Mouse (Mus musculus): ENCODE measurements at regions not wholly inside any gene's neighbourhood (a gene's known extent, or its start where the extent isn't known, plus 50 kb on each side); places are given as distances from the start of the nearest gene placed in this dataset.
"Not testable (repeated sequence)": the region's sequence is repeated elsewhere in the genome, so short reads cannot be mapped to it uniquely, and the experiment has no call there.

DNA sequence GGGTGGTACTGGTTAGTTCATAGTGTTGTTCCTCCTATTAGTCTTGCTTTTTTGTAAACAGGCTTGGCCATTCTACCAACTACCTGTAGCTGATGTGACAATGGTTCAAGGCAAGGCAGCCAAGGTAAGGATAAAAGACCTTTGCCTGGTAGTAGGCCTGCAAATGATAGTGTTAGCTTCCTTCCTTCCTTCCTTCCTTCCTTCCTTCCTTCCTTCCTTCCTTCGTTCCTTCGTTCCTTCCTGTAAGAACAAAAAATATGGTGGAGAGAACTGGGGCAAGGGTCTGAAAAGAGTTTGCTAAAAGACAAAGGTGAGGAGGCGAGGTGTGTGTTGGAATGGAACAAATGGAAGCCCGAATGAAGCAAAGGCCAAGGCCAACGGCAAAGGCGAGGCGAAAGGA is 84.8 kb upstream of the Ezh2 start:
- not testable (repeated sequence) for H3K27ac ChIP-seq (ENCODE audit: low read depth, low read length); H3K36me3 ChIP-seq (ENCODE audit: control insufficient read depth, insufficient read depth); H3K4me2 ChIP-seq (replicated peaks; ENCODE audit: low read depth); H3K9ac ChIP-seq (ENCODE audit: low read depth, low read length); H3K9me3 ChIP-seq (ENCODE audit: control insufficient read depth); H3K27me3 ChIP-seq (replicated peaks; ENCODE audit: control insufficient read depth, insufficient read depth, low read length); H3K4me1 ChIP-seq (replicated peaks; ENCODE audit: control insufficient read depth, insufficient read depth, low read length); H3K4me3 ChIP-seq (ENCODE audit: low read depth, low read length); ATAC-seq
- 62% methylated on average over 2 of the region's 7 CpGs for WGBS

DNA sequence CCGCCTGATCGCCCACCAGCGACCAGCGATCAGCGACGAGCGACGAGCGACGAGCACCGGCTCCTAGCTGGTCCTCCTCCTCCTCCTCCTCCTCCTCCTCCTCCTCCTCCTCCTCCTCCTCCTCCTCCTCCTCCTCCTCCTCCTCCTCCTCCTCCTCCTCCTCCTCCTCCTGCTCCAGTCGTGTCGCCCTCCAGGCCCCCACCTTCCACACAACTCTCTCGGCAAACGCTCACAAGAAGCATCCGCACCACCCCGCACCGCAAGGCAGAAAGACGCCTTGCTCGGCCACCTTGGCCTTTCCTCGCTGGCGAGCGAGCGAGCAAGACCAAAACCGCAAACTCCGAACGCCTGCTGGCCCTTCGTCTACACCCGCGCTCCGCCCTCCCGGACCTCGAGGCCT is 77.6 kb upstream of the Ezh2 start:
- H3K36me3 ChIP-seq (ENCODE audit: control insufficient read depth, insufficient read depth); H3K9me3 ChIP-seq (ENCODE audit: control insufficient read depth); H3K27ac ChIP-seq (ENCODE audit: low read depth, low read length); ATAC-seq; H3K4me3 ChIP-seq (ENCODE audit: low read depth, low read length); H3K9ac ChIP-seq (ENCODE audit: low read depth, low read length); H3K27me3 ChIP-seq (replicated peaks; ENCODE audit: control insufficient read depth, insufficient read depth, low read length); H3K4me1 ChIP-seq (replicated peaks; ENCODE audit: control insufficient read depth, insufficient read depth, low read length): not testable (repeated sequence)
- WGBS, result 4% methylated on average over 7 of the region's 33 CpGs
- peak overlapping the region; percentile 57 for H3K4me2 ChIP-seq (replicated peaks; ENCODE audit: low read depth)

DNA sequence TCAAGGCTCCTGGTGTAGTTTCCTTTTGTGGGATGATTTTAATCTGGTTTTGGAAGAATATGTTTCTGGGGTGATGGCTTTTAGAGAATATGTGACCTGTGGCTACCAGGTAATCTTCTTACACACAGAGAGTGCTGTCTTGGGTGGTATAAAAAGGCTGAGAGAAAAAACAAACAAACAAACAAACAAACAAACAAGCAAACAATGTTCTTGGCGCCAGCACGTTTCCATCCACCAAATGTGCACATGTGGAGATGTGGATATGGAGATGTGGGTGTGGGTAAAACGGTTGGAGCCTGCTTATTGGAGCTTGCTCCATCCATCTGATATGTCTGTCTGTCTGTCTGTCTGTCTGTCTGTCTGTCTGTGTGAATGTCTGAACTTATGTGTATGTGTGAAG is 57.7 kb upstream of the Ezh2 start:
- not testable (repeated sequence) for H3K4me3 ChIP-seq (ENCODE audit: low read depth, low read length); H3K4me1 ChIP-seq (replicated peaks; ENCODE audit: control insufficient read depth, insufficient read depth, low read length); ATAC-seq; H3K9me3 ChIP-seq (ENCODE audit: control insufficient read depth); H3K9ac ChIP-seq (ENCODE audit: low read depth, low read length); H3K4me2 ChIP-seq (replicated peaks; ENCODE audit: low read depth); H3K27ac ChIP-seq (ENCODE audit: low read depth, low read length); H3K27me3 ChIP-seq (replicated peaks; ENCODE audit: control insufficient read depth, insufficient read depth, low read length); H3K36me3 ChIP-seq (ENCODE audit: control insufficient read depth, insufficient read depth)
- WGBS, result 66% methylated on average over 2 of the region's 3 CpGs

DNA sequence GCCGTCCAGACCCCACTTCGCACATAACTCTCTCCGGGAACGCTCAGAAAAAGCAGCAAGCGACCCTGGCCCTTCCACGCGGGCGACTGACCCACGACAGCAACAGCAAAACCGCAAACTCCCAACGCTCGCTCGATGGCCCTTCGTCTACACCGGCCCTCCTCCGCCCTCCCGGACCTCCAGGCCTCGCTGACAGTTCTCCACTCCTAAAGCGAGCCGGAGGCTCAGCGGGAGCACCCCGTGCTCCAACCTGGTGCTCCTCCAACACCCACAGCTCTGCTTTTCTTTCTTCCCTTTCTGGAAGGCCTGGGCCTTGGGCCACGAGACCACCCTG is 56.2 kb upstream of the Ezh2 start:
- Histone ChIP-seq H3K9ac (ENCODE audit: low read depth, low read length) (peak overlapping the region; percentile 58), H3K4me2 (replicated peaks; ENCODE audit: low read depth) (peak overlapping the region; percentile 95), H3K4me3 (ENCODE audit: low read depth, low read length) (peak overlapping the region; percentile 71), H3K27ac (ENCODE audit: low read depth, low read length) (peak overlapping the region; percentile 15; the same call in 1 of the 2 replicates)
- WGBS, result under 1% methylated on average over 22 of the region's 23 CpGs
- H3K4me1 ChIP-seq (replicated peaks; ENCODE audit: control insufficient read depth, insufficient read depth, low read length); H3K36me3 ChIP-seq (ENCODE audit: control insufficient read depth, insufficient read depth); H3K27me3 ChIP-seq (replicated peaks; ENCODE audit: control insufficient read depth, insufficient read depth, low read length); H3K9me3 ChIP-seq (ENCODE audit: control insufficient read depth): not testable (repeated sequence)
- ATAC-seq, result peak; percentile 22

DNA sequence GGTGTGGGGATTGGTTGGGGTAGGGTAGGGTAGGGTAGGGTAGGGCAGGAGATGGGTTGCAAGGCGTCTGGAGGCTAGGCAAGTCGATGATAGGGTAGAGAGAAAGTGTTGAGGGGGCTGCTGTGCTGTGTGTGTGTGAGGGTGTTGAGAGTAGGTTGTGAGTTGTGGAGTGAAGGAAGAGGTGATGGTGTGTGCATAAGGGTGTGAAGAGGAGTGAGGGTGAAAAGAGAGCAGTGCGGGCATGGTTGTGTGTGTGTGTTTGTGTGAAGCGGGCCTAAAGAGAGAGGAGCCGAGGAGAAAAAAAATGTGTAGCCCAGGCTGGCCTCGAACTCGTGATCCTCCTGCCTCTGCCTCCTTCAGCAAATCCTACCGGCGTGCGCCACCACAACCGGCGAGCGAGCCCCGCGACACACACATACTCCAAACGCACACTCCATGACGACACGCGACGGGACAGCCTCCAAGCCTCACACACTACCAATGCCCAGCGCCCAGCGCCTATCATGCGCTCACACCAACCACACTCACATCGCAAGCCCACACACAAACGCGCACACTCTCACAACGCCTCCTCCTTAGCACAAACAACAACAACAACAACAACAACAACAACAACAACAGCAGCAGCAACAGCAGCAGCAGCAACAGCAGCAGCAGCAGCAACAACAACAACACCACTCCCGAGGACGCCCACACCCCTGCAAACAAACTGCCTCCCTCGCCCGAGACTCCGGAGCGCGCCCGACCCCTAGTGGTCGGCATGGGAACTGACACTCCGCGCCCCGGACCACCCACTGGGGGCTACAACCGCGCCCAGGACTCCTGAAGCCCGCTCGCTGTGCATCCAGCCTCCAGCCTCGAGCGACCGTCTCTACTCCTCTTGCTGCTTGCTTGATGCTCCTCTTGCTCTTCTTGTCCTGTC is 55.6 kb upstream of the Ezh2 start:
- WGBS, result 4% methylated on average over 46 of the region's 46 CpGs
- TF ChIP-seq CTCF (IDR thresholded peaks at IDR 0.05; ENCODE audit: low read depth), result peak; percentile 99

DNA sequence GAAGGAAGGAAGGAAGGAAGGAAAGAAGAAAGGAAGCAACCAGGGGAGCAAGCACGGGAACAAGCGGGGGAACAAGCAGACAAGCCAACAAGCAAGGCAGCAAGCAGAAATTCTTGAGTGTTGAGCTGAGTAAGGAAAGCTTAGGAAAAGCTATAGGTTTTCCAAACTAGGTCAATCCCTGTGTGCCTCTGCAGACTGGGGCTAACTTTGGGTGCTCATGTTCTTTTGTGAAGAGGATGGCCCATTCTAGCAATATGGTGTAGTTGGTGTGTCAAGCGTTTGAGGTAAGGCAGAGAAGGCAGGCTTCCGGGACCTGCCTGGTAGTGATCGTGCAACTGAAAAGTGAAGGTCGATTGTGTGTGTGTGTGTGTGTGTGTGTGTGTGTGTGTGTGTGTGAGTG is 54.8 kb upstream of the Ezh2 start:
- no peak for ATAC-seq
- Histone ChIP-seq H3K4me3 (ENCODE audit: low read depth, low read length) (no peak overlapping the region), H3K27ac (ENCODE audit: low read depth, low read length) (no peak overlapping the region), H3K4me2 (replicated peaks; ENCODE audit: low read depth) (no peak overlapping the region), H3K9me3 (ENCODE audit: control insufficient read depth) (no peaks in the 10 kb centered on the region), H3K27me3 (replicated peaks; ENCODE audit: control insufficient read depth, insufficient read depth, low read length) (no peaks in the 10 kb centered on the region), H3K36me3 (ENCODE audit: control insufficient read depth, insufficient read depth) (no peaks in the 10 kb centered on the region), H3K4me1 (replicated peaks; ENCODE audit: control insufficient read depth, insufficient read depth, low read length) (no peaks in the 10 kb centered on the region), H3K9ac (ENCODE audit: low read depth, low read length) (no peak overlapping the region)
- TF ChIP-seq CTCF (IDR thresholded peaks at IDR 0.05; ENCODE audit: low read depth), result no peak
- 85% methylated on average over 6 of the region's 6 CpGs for WGBS

More for the DNA sequence above, 55.6 kb upstream of the Ezh2 start:
- ATAC-seq, result peak; percentile 93
- no peaks in the 10 kb centered on the region for H3K27me3 ChIP-seq (replicated peaks; ENCODE audit: control insufficient read depth, insufficient read depth, low read length)
- peak overlapping the region; percentile 58 for H3K9ac ChIP-seq (ENCODE audit: low read depth, low read length)
- peak overlapping the region; percentile 15; the same call in 1 of the 2 replicates for H3K27ac ChIP-seq (ENCODE audit: low read depth, low read length)
- H3K36me3 ChIP-seq (ENCODE audit: control insufficient read depth, insufficient read depth), result no peaks in the 10 kb centered on the region
- H3K4me1 ChIP-seq (replicated peaks; ENCODE audit: control insufficient read depth, insufficient read depth, low read length), result no peaks in the 10 kb centered on the region
- H3K4me2 ChIP-seq (replicated peaks; ENCODE audit: low read depth), result peak overlapping the region; percentile 95
- no peaks in the 10 kb centered on the region for H3K9me3 ChIP-seq (ENCODE audit: control insufficient read depth)
- peak overlapping the region; percentile 71 for H3K4me3 ChIP-seq (ENCODE audit: low read depth, low read length)

All from intestine, postnatal 0 days (tissue).